Mouse (Mus musculus) megakaryocyte, adult 5-6 weeks (primary cell): ENCODE measurements around the gene Btbd35f28. TPM values are rescaled to one million over a fixed set of nuclear protein-coding genes. Genes with fewer than 3 reads are reported as not detected.
"Not testable (repeated sequence)": the region's sequence is repeated elsewhere in the genome, so short reads cannot be mapped to it uniquely, and the experiment has no call there.

Experiments
- ATAC-seq: 2 replicates; pipeline ENCODE4 v1.8.0; 2016; ENCODE audit warnings: mild to moderate bottlenecking, inconsistent platforms; ENCODE audit not compliant: poor library complexity, severe bottlenecking
- total RNA-seq, 2 experiments: library from RNA; stranded (forward) in 1 of 2; stranded (reverse) in 1 of 2; fragments of 153-499, 151-499 nt in 1 of 2; fragments of 221-1000, 200-1000 nt in 1 of 2; gene quantifications; 2 replicates each; pipeline versions ENCODE4 v1.2.3 to v1.2.4; 2015 to 2017

The Btbd35f28 gene
- not detected in 2 replicates for total RNA-seq (2015)
- not detected in 2 replicates for total RNA-seq (2017)

GRCm38 (mm10) chrX:4196276-4196675 is at the start of gene Btbd35f28:
Gene Btbd35f28 (plus strand): TSS chrX:4196576.
- ATAC-seq, result not testable (repeated sequence)

Other genes starting within 250 kb of the Btbd35f28 start
- gene Btbd35f16, start 239.6 kb upstream of the Btbd35f28 start, total RNA-seq (2015), result not detected in 2 replicates
- not detected in 2 replicates for gene Btbd35f16, start 239.6 kb upstream of the Btbd35f28 start, total RNA-seq (2017)
- gene Btbd35f3, start 158.9 kb upstream of the Btbd35f28 start, total RNA-seq (2015), result not detected in 2 replicates
- not detected in 2 replicates for gene Btbd35f3, start 158.9 kb upstream of the Btbd35f28 start, total RNA-seq (2017)
- not detected in 2 replicates for gene Btbd35f20, start 94.7 kb downstream of the Btbd35f28 start, total RNA-seq (2015)
- gene Btbd35f20, start 94.7 kb downstream of the Btbd35f28 start, total RNA-seq (2017), result not detected in 2 replicates
- gene Btbd35f17, start 174.1 kb downstream of the Btbd35f28 start, total RNA-seq (2015), result not detected in 2 replicates
- gene Btbd35f17, start 174.1 kb downstream of the Btbd35f28 start, total RNA-seq (2017), result not detected in 2 replicates